Mouse (Mus musculus) B cell, adult 2 months (primary cell): ENCODE data around the gene Ube2e1.
A peak's percentile ranks its signal among the peaks of the same experiment; 100 is the strongest.

Experiments
- DNase-seq, 2 experiments: peaks; one replicate each; pipeline ENCODE4 v3.0.0; 2022

Gene Ube2e1

DNA sequence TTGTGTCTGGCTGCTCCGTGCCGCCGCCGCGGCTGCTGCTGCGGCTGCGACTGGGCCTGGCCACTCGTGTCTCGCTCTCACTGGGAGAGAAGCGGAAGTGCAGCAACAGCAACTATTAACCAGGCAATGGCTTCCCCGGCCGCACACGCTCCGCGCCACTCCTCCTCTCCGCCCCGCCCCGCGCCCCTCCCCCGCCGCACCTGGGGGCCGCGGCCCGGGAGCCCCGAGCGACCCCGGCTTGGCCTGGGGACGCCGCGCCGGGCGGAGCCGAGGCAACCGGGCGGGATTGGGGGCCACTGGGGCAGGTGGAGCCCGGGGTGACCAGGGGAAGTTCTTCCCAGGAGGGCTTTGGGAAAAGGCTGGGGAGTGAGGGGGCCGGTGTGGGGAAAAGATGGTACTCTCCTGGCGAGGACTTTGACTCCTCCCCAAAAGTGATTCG, at the start of gene Ube2e1:
Gene Ube2e1 (minus strand): TSS at position 167 of the 439 bp plus-strand sequence.
- DNase-seq, result peak; percentile 79 to 81

DNA sequence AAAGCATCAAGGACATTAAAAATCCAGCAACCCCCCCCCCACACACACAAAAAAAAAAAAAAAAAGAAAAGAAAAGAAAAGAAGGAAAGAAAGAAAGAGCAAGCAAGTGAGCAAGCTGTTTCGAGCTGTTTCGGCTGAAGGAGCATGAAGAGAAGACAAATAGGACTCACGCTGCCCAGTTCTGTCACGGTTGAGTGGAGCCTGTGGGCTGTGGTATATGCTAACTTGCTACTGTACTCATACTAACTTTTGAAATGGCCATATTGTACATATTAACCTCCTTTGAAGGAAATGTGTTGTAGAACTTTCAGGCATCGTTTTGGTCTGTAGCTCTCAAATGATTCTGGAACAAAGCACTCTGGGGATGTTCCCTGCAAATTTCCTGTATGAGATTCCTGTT, 48.2 kb upstream of the Ube2e1 start:
- DNase-seq, result peak; percentile 43 to 51

DNA sequence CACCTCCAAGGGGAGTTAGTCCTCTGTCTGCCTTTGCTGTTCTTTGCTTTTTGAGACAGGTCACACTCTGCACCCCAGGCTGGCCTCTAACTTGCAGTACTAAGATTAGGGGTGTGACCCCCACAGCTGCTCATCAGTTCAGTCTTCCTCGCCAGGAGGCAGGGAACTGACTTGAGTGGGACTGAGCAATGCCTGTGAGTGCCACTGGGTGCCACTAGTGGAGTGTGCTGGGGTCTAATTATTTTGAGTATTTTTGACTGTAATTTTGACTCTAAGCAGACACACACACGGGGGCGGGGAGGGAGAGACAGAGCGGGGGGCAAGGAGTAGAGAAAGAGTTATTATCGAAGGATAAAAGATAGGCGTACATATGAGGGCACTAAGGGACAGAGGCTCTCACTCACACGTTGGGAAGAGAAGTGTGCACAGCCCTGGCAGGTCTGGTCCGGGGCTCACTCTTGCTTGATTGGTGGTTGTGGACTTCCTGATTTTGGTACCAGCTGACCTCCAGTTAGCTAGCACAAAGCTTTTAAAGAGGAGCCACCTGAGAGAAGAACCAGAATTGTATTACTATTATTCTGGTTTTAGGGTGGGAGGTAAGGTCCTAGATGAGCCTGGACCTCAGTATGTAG, 46.4 kb upstream of the Ube2e1 start:
- peak in 1 of 2 experiments; percentile 7 for DNase-seq

DNA sequence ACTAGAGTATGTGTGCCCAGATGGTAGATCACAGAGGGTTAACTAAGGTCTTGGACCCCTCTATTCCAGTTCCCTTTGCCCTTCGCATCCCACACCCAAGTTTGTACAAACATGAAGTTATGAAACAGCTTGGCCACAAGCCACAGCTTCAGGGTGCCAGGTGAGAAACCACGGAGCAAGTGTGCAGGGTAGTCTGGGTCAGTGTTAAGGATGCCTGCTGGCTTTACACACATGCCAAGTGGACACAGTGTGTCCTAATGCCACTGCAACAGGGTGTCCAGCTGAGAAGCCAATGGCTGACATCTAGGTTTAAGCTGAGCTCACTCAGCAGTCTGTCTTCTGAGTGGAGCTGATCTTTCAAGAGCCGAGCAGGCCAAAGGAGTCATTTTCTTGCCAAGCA, 44.5 kb upstream of the Ube2e1 start:
- no peak for DNase-seq

DNA sequence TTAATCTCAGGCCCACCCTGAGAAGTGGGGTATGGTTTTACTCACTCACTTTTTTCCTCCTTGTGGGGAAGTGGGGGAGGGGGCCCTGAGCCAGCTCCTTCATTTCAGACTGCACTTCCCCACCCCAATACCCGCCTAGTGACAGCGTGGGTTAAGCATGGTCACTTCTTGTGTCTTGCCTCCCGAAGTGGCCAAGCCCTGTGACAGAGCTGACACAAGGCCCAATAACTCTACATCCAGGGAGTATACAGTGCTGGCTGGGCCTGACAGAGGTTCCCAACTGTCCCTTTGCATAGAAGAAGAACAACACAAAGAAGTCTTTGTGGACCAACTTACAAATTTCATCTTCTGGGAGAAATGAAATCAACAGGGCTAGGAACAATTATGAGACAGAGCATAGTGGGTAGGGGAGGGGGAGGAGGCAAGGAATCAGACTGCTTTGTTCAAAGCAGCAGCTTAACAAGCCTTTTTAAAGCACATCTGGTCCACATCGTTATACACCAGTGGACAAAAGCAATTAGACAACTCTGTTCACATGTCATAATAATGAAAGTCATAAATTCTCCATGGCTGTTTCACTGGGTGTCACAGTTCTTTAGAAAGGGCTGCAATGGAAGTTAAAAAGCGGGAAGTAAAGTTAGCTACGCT, 42.2 kb upstream of the Ube2e1 start:
- DNase-seq, result no peak

DNA sequence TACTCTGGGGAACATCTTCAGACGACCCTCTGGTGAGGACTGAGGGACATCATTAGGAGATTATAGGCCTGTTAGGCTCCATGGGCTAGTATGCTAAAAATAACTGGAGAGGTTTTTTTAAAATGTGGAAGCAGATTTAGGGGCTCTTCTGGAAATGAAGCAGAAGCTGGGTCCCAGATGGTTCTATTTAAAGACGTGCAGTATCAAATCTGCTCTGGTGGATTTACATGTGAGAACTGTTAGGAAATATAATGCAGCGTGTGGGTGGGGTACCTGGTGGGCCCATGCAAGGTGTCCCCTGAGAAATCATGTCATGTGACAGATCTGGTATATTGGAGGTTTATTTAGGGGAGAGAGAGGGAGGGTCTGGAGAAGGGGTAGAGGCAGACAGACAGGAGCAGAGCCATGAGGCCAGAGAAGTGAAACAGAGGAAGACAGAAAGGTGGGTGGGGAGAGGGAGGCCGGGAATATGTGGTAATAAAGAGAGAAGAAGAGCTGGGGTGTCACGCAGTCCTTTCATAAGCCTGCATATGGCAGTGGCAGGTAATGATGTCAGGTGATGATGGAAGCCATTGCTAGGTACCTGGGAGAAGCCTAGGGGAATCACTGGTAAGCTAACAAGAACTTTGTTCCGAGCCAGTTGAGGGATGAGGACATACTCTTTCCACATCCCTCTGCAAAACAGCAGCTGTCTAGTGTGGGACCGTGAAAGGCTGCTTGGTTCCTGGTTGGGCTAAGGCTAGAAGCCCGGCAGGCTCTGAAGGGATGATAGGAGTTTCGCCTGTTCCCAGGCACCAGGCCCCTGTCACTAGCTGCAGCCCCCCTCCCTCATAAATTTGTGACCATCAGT, 41.3 kb upstream of the Ube2e1 start:
- no peak for DNase-seq

DNA sequence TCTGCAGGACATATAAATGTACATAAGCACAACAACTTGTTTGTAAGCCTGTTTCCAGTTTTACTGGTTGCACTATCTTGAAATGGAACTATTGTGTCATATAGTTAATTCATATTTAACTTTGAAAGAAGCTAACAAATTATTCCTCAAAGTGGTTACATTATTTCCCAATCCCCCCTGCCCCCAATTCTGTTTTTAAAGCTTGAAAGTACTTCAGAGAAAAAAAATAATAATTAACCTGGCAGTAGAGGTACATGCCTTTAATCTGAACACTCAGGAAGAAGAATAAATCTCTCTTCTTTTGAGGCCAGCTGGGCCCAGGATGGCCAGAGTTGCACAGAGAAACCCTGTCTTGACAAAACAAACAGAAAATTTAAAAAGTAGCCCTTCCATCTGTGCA, 37.4 kb upstream of the Ube2e1 start:
- no peak for DNase-seq

DNA sequence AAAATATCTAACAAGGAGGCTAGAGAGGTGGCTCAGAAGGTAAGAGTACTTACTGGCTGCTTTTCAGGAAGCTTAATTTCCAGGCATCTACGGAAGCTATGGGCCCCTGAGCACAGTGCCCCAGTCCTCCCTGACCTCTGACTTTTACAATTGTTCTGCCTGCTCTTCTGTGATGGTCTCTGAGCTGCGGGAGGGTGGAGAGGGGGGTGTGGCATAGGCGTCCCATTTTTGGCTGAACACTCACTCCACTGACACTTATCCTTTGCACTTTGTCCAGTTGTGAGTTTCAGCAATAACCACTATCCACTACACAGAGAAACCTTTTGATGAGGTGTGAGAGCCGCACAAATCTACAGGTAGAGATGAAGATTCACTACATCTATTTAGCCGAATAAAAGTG, 35.4 kb upstream of the Ube2e1 start:
- DNase-seq, result no peak

DNA sequence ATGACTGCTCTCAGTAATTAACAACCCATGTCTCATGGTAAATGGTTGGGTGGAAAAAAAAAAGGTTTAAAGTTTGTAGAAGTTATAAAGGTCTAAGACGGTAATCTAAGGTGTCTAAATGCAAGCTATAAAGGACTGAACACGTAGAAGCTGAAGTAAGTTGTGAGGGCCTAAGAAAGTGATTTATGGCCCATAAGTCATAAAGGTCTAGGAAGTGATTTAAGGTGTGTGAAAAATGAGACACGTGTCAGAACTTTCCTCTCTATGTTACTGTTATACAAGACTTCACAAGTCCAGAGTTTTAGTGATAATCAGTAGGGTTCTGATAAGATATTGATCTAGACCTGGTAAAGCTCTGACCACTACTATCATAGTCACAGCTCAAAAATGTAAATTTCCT, 32.7 kb upstream of the Ube2e1 start:
- no peak for DNase-seq

DNA sequence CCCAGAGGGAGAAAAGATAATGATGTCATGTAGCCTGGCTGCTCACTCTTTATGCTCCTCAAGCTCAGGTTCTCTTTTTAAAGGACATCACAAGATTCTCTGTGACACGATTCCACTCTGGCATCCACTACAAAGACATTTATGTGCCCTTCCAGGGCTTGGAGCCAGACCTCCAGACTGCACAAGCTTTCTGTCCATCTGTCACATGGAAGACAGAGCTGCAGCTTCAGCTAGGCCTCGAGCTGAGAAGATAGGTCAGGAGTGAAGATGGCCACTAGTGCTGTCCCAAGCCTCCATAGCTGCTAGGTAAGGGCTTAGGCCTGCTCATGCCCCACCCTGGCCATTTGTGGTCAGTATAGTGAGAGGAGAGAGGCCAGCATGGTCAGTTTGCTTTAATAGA, 24.8 kb upstream of the Ube2e1 start:
- no peak for DNase-seq

DNA sequence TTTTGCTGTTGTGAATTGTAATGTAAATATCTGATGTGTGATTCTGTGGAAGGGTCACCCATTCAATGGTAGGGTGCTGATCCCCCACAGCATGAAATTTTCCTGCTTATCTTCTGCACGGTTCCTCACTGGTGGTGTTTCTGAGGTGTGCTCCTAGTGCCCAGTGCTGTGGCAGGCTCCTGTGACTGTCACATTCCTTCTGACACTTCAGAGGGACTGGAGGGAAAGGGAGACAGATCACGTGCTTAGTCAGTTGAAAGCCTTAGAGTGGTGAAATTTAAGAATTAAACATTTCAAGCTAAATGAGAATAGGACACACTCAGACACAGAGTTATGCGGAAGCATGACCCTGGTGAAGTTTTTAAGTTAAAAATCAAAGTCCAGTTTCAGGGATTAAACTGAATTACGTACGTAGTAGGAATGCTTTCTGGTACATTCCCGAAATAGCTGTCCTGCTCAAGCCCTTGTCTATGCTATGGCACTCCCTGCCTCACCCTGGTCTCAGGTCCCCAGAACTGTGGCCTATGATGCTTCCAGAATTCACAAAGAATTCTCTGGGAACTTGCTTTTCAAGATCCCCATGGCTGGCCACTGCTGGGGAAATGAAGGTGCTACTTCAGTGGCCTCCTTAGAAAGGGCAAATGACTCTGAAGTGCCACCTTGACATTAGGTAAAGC, 24.0 kb upstream of the Ube2e1 start:
- no peak for DNase-seq

DNA sequence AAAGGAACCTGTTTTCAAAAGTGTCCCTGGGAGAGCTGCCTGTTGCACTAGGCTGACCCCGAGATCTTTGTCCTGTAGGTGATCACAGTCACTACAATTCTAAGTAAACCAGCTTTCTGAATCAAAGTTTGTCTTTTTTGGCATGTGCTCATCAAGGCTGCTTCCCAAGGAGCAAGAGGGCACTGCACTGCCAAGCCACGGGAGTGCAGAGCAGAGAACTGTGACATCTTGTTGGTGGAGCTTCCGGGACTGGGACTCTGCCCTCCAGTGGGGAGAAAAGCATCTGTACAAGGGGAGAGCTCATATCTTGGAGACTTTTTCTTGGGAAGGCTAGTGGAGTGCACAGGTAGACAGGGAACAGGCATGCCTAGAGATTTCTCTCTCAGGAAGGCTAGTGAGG, 21.9 kb upstream of the Ube2e1 start:
- no peak for DNase-seq

DNA sequence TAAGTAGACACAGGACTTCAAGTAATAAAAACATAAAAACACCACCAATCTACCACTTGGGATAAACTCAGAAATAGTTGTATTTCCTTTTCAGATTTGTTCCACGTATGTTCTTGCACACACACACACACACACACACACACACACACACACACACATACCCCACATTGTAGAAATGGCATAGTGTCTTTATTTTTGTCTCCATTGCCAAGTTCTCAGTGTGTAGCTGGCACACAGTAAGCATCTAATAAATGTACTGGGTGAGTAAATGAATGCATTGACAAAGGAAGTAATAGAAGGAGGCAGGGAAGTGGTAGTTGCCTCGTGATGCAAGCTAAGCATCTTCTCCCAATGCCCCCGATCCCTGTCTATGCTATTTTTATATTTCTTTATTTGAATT, 21.3 kb upstream of the Ube2e1 start:
- DNase-seq, result no peak

DNA sequence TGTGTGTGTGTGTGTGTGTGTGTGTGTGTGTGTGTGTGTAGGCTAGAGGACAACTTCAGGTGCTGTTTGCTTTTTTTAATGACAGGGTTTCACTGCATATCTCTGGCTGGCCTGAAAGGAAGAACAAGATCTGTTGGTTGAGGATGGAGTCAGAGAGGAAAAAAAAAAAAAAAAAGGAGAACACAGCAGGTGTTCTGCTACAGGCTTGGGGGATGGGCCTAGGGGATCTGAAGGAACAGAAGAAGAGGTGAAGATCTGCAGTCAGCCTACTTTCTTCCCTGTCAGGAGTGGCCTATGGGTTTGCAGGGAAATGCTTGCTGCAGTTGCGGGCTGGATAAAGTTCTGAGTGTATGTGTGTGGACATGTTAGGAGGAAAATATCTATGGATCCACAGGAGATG, 19.0 kb upstream of the Ube2e1 start:
- DNase-seq, result no peak

DNA sequence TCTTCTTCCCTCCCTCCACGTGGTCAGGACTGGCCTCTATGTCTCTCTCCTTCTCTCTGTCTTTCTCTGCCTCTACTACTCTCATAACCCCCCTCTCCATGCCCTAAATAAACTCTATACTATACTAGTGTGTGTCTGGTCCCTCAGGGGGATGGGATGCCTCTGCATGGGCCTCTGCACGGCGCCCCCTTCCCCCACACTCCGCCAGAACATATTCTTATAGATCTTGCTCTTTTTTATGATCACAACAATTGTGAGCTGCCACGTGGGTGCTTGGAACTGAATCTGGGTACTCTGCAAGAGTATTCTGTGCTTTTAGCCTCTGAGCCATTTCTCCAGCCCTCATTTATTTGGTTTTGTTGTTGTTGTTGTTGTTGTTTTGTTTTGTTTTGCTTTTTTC, 18.2 kb upstream of the Ube2e1 start:
- no peak for DNase-seq

DNA sequence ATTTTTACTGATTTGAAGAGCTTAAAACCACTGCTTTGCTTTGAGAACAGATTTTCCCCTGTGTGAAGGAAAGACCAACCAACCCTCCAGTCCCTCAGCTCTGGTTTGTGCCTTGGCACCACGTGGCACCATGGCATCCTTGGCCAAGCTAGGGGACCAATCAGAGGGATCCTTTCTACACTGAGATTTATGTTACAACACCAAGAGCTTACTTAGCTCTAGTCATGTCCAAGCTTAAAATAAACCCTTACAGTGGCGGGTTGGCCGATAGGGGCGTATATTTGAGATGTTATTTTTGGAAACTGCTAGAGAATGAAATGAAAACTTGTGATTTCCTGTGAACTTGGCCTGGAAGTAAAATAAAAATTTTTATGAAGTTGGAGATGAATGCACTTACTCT, 11.9 kb upstream of the Ube2e1 start:
- DNase-seq, result no peak

DNA sequence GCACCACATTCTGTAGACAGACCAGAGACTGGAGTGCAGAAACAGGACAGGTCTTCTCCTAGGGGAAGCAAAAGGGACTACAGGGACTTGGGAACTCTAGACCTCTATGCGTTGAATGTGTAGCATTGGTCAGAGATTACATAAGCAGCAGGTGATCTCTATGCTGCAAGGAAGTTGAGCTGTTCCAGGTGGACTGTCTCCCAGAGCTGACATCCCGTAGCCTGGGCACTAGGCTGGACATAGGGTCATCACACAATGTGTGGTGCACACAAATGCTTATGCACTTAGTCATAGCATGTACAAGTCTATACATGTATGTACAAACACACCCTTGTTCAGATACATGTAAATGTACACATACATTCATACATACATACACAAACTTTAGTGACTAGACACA, 11.1 kb upstream of the Ube2e1 start:
- DNase-seq, result no peak

DNA sequence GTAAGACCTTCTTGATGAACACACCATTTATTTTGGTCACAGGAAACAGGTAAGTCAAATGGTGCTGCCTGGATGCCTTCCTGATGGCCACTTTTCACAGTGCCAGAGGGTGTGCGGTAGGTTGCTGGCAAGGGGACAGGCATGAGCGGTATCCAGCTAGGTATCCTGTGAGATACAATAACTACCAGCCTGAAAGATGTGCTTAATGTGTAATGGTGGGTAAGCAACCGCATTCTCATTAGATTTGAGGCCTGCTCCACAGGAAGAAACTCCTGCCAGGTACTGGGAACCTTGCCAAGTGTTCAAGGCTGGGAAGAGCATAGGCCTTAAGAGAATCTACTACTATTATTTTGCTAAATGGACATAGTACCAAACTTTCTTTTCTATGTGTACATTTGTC, 9.4 kb upstream of the Ube2e1 start:
- no peak for DNase-seq

DNA sequence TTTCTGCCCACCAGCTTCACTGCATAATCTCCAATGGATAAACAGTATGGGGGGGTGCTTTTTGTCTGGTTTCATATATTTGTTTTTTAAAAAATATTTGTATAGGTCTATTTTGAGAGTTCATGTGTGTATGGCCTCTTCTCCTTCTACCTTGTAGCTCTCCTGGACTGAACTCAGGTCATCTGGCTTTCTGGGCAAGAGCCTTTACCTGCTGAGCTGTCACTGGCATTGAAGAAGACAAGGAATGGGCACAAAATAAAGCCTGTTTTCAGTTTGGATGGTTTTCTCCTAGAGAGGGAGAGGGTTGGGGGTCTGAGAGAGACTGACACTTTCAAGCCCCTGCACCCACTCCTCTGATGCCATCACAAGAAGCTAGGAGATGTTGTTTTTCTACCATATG, 4.4 kb upstream of the Ube2e1 start:
- DNase-seq, result no peak

DNA sequence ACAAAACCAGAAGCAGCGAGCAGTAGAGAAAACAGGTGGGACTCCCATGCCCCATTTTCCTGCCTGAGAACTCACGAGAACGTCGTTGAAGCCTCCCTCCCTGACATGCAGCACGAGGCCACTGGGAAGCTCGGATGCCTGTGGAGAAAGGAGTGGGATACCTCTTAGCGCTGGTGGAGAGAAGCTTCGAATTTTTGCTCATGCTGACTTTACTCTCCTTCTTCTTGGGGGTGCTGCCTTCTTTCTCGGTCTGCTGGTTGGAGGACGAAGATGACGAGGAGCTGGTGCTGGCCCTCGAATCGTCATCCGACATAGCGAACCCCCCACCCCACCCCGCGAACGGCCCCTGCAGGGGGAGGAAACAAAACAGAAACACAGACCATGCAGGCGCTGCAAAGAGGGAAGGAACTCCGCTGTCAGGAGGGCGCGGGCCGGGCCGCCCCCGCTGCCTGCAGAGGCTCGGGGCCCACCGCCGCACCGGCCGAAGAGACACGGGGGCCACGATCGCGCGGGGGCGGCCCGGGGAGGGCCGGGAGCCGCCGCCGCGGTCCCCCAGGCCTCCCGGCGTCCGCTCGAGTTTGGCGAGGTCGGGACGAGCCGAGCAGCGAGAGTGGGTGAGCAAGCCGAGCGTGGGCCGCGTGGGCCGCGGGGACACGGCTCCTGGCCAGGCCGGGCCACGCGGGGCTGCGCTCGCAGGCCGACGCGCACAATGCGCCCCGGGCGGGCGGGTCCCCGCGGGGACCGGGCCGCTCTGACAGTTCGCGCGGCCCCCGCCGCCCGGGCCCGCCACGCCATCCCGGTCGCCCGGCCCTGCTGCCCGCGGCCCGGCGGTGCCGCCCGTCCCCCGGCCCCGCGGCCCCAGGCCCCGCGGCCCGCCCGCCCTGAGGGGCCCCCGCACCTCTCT, 618 bp downstream of the Ube2e1 start:
- peak; percentile 56 to 64 for DNase-seq

DNA sequence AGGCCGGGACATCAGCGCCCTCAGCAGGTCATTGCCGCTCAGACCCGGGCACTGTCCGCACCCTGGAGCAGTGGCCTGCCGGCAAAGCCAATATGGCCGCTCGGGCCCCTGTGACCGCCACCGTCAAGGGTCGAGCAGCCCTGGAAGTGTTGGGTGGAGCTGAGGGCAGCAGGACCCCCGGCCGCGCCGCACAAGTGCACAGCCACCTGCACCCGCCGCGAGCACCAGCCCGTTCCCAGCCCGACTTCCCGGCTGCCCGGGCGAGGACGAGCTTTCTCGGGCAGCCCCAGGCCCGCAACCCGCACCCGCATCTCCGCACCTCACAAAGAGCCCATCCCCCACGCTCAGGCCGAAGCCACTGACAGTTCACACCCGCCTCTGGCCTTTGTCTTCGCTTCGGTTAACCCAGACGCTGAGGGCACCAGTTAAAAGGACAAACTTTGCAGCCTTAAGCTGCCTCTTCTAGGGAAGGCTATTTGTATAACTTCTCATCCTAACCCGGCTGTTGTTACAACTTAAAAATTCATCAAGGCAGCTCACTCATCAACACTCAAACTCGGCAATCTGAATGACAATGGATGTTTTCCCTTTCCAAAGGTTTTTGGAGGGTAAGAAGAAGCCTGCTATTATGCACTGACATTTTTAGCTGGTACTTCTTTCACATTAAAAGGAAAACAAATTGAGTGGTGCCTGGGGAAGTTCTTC, 4.5 kb downstream of the Ube2e1 start:
- DNase-seq, result peak; percentile 14 to 20
